Mouse (Mus musculus) mammary gland, adult 2 months (tissue): ENCODE measurements around the gene Mvk. TPM values are rescaled to one million over a fixed set of nuclear protein-coding genes. Genes with fewer than 3 reads are reported as not detected.

Source experiments
- polyA plus RNA-seq: library from polyadenylated mRNA; depleted of rRNA; stranded (reverse); fragments of >200 nt; gene quantifications from 2 replicates; pipeline ENCODE4 v1.2.3, GENCODE M21; 2012; ENCODE audit warnings: low replicate concordance; rRNA removed

The Mvk gene
- 37.0 and 54.1 TPM in 2 replicates for polyA plus RNA-seq

GRCm38 (mm10) chr5:114443566-114444367, at the start of gene Mvk, which contains the start of gene Mmab:
Gene Mvk, plus strand, starts transcription at chr5:114444269.
Gene Mmab, minus strand, starts transcription at chr5:114444060.

Other genes with a start within 250 kb of the Mvk start
- not detected in 2 replicates for gene Foxn4, start 170.5 kb upstream of the Mvk start, polyA plus RNA-seq
- gene Myo1h, start 155.1 kb upstream of the Mvk start, polyA plus RNA-seq = 0.26 and 0.29 TPM in 2 replicates
- 75.2 and 92.5 TPM in 2 replicates for gene Kctd10, start 63.8 kb upstream of the Mvk start, polyA plus RNA-seq
- 77.4 and 103 TPM in 2 replicates for gene Ube3b, start 63.7 kb upstream of the Mvk start, polyA plus RNA-seq
- 19.7 and 28.0 TPM in 2 replicates for gene Mmab, start 209 bp upstream of the Mvk start, polyA plus RNA-seq
- 2.7 and 4.3 TPM in 2 replicates for gene Fam222a, start 123.7 kb downstream of the Mvk start, polyA plus RNA-seq
- gene Trpv4, start 214.2 kb downstream of the Mvk start, polyA plus RNA-seq = 18.3 and 19.2 TPM in 2 replicates
- gene Gltp, start 246.7 kb downstream of the Mvk start, polyA plus RNA-seq = 112 and 185 TPM in 2 replicates